In the genomic region with DNA sequence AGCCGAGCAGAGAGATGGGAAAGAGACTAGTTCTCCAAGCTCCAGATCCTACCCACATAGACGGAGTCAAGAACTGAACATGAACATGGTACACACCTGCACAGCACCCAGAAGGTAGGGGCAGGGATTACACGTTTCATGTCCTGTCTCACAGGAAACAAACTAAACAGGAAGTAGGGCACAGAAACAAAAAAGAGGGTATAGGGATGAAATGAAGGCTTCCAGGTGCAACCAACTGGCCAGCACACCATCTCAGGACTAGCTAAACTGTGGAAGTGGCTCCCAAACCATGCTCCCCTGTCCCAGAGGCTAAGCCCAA, we compare ENCODE assay signal across 15 mouse cellular contexts. TPM values are rescaled to one million over a fixed set of nuclear protein-coding genes. Genes with fewer than 3 reads are reported as not detected.
DNase-seq lines count a peak whose midpoint lies in the region; ATAC-seq and TF ChIP-seq lines count a peak whose summit lies in the region.
"Had no signal": no experiment of that assay in that cellular context is flagged by ENCODE, and none has a peak within 500 bp of the region (broad histone marks: within the 10 kb centered on the region; RNA-seq: fewer than 3 reads in every experiment).

No protein-coding gene starts in this region.

- TF ChIP-seq EP300 in heart, adult 2 months (IDR thresholded peaks at IDR 0.05; ENCODE audit: insufficient read depth, low read depth, low read length), result no peak

- intact Hi-C loops in heart, adult 2 months (cut with DNase I), result loop anchor here (5.0 kb wide), 2 partner anchors 40 to 45 kb away; no protein-coding TSS in a partner anchor
- intact Hi-C loops in heart, postnatal 10 days (cut with DNase I), result loop anchor here (1.0 kb wide), 1 partner anchor 36 kb away; no protein-coding TSS in a partner anchor
- intact Hi-C loops in left cerebral cortex, postnatal 25 days (cut with DNase I), result loop anchor here (5.0 kb wide), 1 partner anchor 40 kb away; no protein-coding TSS in a partner anchor

- no peaks in the 10 kb centered on the region for H3K79me2 ChIP-seq in heart, adult 2 months (replicated peaks; ENCODE audit: control insufficient read depth, insufficient read depth, low read length)

- no peak for TF ChIP-seq POLR2A in heart, adult 2 months (IDR thresholded peaks at IDR 0.05; ENCODE audit: insufficient read depth, low read depth, low read length)
- TF ChIP-seq POLR2A in spleen, adult 2 months (IDR thresholded peaks at IDR 0.05; ENCODE audit: low read depth, low read length), result no peak

- peaks cover 3% of the 10 kb centered on the region for H3K4me1 ChIP-seq in heart, adult 2 months (ENCODE audit: control insufficient read depth, insufficient read depth, low read length)
- H3K4me1 ChIP-seq in spleen, adult 2 months (ENCODE audit: control insufficient read depth, insufficient read depth, insufficient read length), result peaks cover 14% of the 10 kb centered on the region
- H3K4me1 ChIP-seq: liver, embryonic 12.5 days had no signal

- peak overlapping the region; percentile 72 for H3K27ac ChIP-seq in heart, adult 2 months
- H3K27ac ChIP-seq in spleen, adult 2 months (ENCODE audit: insufficient read depth, low read length), result peak overlapping the region; percentile 34
- H3K27ac ChIP-seq: liver, embryonic 12.5 days had no signal

- ATAC-seq in megakaryocyte, adult 5-6 weeks (ENCODE audit: poor library complexity, severe bottlenecking), result 0 out of 2 replicates have a peak, but pooled peaks have one; percentile 7
- ATAC-seq: liver, embryonic 12.5 days; lung, postnatal 0 days had no signal

- no peaks in the 10 kb centered on the region for H3K36me3 ChIP-seq in heart, adult 2 months (ENCODE audit: control insufficient read depth, insufficient read depth, low read length)
- no peaks in the 10 kb centered on the region for H3K36me3 ChIP-seq in spleen, adult 2 months (ENCODE audit: control insufficient read depth, insufficient read depth, low read length)

- 79% methylated on average over 3 of the region's 3 CpGs for WGBS in heart, adult 2 months
- WGBS in spleen, adult 2 months, result 37% methylated on average over 3 of the region's 3 CpGs

- no peak for DNase-seq in heart, adult 2 months
- DNase-seq in heart, postnatal 10 days, result no peak
- DNase-seq in spleen, adult 2 months (ENCODE audit: low read depth in 1 of 2, low spot score in 2 of 2), result no peak
- DNase-seq in spleen, postnatal 4 days (ENCODE audit: low spot score in 2 of 2), result no peak
- DNase-seq in left cerebral cortex, postnatal 25 days (ENCODE audit: low spot score in 2 of 2), result no peak
- no peak for DNase-seq in left cerebral cortex, adult 18-20 months (ENCODE audit: low spot score in 2 of 2)
- DNase-seq: right cerebral cortex, adult 18-20 months had no signal

- H3K27me3 ChIP-seq in heart, adult 2 months (ENCODE audit: control insufficient read depth, insufficient read depth, low read length), result no peaks in the 10 kb centered on the region
- no peaks in the 10 kb centered on the region for H3K27me3 ChIP-seq in spleen, adult 2 months (ENCODE audit: control insufficient read depth, insufficient read depth, low read length)
- H3K27me3 ChIP-seq: liver, embryonic 12.5 days had no signal

- no peak overlapping the region for H3K9ac ChIP-seq in heart, adult 2 months (ENCODE audit: low read depth, low read length)
- H3K9ac ChIP-seq: liver, embryonic 12.5 days had no signal

- no peak for TF ChIP-seq CTCF in heart, adult 2 months (IDR thresholded peaks at IDR 0.05)
- no peak for TF ChIP-seq CTCF in spleen, adult 2 months (IDR thresholded peaks at IDR 0.05; ENCODE audit: extremely low read depth, insufficient read depth, insufficient read length, insufficient replicate concordance)

- H3K4me3 ChIP-seq in heart, adult 2 months, result no peak overlapping the region
- no peak overlapping the region for H3K4me3 ChIP-seq in spleen, adult 2 months (ENCODE audit: extremely low read depth, insufficient read depth, insufficient read length)
- H3K4me3 ChIP-seq: liver, embryonic 12.5 days had no signal

RNA-seq across cellular contexts. Expression of gene Hacl1, which starts 55.9 kb away (rescaled TPM):
- total RNA-seq in heart, adult 2 months (2021), result 10 to 100 TPM in 1 of 2 experiments, 1 to 10 TPM in 1; 8.2 to 10.1 TPM
- 10.5 and 11.2 TPM in 2 replicates for polyA plus RNA-seq in heart, adult 2 months (2012; rRNA removed)
- total RNA-seq in heart, postnatal 10 days (2021), result 10 to 100 TPM; 13.5 to 13.9 TPM
- 4.5 and 6.1 TPM in 2 replicates for polyA plus RNA-seq in spleen, adult 2 months (2012; rRNA removed)
- 8.0 and 12.2 TPM in 2 replicates for total RNA-seq in megakaryocyte, adult 5-6 weeks (2015)
- 14.6 and 18.1 TPM in 2 replicates for total RNA-seq in megakaryocyte, adult 5-6 weeks (2017)
- 1 to 10 TPM; 7.8 TPM for total RNA-seq in left cerebral cortex, postnatal 25 days (2021)
- 1 to 10 TPM; 4.5 to 8.7 TPM for total RNA-seq in left cerebral cortex, adult 18-20 months (2021)

RNA-seq across cellular contexts. Expression of gene Btd, which starts 56.1 kb away (rescaled TPM):
- total RNA-seq in heart, adult 2 months (2021), result 10 to 100 TPM; 10.7 to 10.8 TPM
- 19.1 and 29.1 TPM in 2 replicates for polyA plus RNA-seq in heart, adult 2 months (2012; rRNA removed)
- total RNA-seq in heart, postnatal 10 days (2021), result 10 to 100 TPM; 14.5 to 15.0 TPM
- 16.8 and 19.0 TPM in 2 replicates for polyA plus RNA-seq in spleen, adult 2 months (2012; rRNA removed)
- 14.8 and 17.0 TPM in 2 replicates for total RNA-seq in megakaryocyte, adult 5-6 weeks (2015)
- 11.3 and 18.5 TPM in 2 replicates for total RNA-seq in megakaryocyte, adult 5-6 weeks (2017)
- total RNA-seq in left cerebral cortex, postnatal 25 days (2021), result 1 to 10 TPM; 7.7 to 8.8 TPM
- total RNA-seq in left cerebral cortex, adult 18-20 months (2021), result 1 to 10 TPM; 7.1 to 8.7 TPM

RNA-seq across cellular contexts. Expression of gene Gm49387, which starts 56.3 kb away (rescaled TPM):
- under 1 TPM; 0.66 to 0.86 TPM for total RNA-seq in heart, adult 2 months (2021)
- 2.4 TPM in 1 of 2 replicates, not detected in the other for polyA plus RNA-seq in heart, adult 2 months (2012; rRNA removed)
- 1 to 10 TPM in 1 of 2 experiments, not detected in 1; 1.1 TPM for total RNA-seq in heart, postnatal 10 days (2021)
- 0.32 TPM in 1 of 2 replicates, not detected in the other for polyA plus RNA-seq in spleen, adult 2 months (2012; rRNA removed)
- total RNA-seq in megakaryocyte, adult 5-6 weeks (2015), result not detected in 2 replicates
- total RNA-seq in megakaryocyte, adult 5-6 weeks (2017), result not detected in 2 replicates
- total RNA-seq in left cerebral cortex, postnatal 25 days (2021), result under 1 TPM in 1 of 2 experiments, not detected in 1; 0.98 TPM
- under 1 TPM in 1 of 2 experiments, not detected in 1; 0.66 TPM for total RNA-seq in left cerebral cortex, adult 18-20 months (2021)
- total RNA-seq: hematopoietic stem cell, adult 5-6 weeks; layer of hippocampus, adult 18-20 months; megakaryocyte-erythroid progenitor cell, adult 5-6 weeks had no signal
- polyA plus RNA-seq: C2C12; kidney, embryonic 14.5 days had no signal
